Mouse (Mus musculus): ENCODE measurements around the gene Wfdc13. TPM values are rescaled to one million over a fixed set of nuclear protein-coding genes. Genes with fewer than 3 reads are reported as not detected.

Gene Wfdc13
- polyA plus RNA-seq, 1 experiment from 2014 or later = not detected

- Histone ChIP-seq H3K36me3 (ENCODE audit: insufficient read depth) (no peaks in the 10 kb centered on the region), H3K4me1 (ENCODE audit: insufficient read depth) (no peaks in the 10 kb centered on the region), H3K4me2 (no peak overlapping the region), H3K27ac (ENCODE audit: low read depth) (no peak overlapping the region), H3K27me3 (ENCODE audit: insufficient read depth, low read length) (no peaks in the 10 kb centered on the region), H3K9me3 (ENCODE audit: low read depth, low read length) (no peaks in the 10 kb centered on the region), H3K9ac (no peak overlapping the region), H3K4me3 (ENCODE audit: low read depth, low read length) (no peak overlapping the region)
- no peak for ATAC-seq (ENCODE audit: insufficient read depth)
- no peak for DNase-seq
- TF ChIP-seq CTCF (IDR thresholded peaks at IDR 0.05; ENCODE audit: low read depth) = no peak
- 84% methylated on average over 7 of the region's 7 CpGs for WGBS
Observed at GRCm38 (mm10) chr2:164664851-164665250, 20.1 kb upstream of the Wfdc13 start.

DNA sequence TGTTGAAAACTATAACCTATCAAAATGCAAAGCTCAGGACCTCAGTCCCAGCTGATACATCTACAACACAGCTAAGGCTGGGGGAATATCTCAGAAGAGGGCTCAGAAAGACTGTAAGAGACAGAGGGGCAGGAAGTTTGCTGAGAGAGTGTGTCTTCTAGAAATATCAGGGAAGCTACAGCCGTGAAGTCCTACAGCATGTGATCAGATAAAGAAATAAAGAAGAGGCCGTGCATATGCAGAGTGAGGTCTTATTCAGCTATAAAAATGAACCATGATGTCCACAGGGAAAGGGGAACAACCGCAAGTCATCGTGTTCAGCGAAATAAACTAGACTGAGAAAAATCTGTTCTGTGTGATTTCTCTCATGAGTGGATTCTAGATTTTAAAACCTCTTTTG lies 14.6 kb upstream of the Wfdc13 start:
- Histone ChIP-seq H3K4me1 (ENCODE audit: insufficient read depth) (no peaks in the 10 kb centered on the region), H3K9me3 (ENCODE audit: low read depth, low read length) (no peaks in the 10 kb centered on the region), H3K27me3 (ENCODE audit: insufficient read depth, low read length) (no peaks in the 10 kb centered on the region), H3K9ac (no peak overlapping the region), H3K4me2 (no peak overlapping the region), H3K36me3 (ENCODE audit: insufficient read depth) (no peaks in the 10 kb centered on the region), H3K27ac (ENCODE audit: low read depth) (no peak overlapping the region), H3K4me3 (ENCODE audit: low read depth, low read length) (no peak overlapping the region)
- no peak for TF ChIP-seq CTCF (IDR thresholded peaks at IDR 0.05; ENCODE audit: low read depth)
- 77% methylated on average over 5 of the region's 5 CpGs for WGBS
- no peak for DNase-seq
- ATAC-seq (ENCODE audit: insufficient read depth) = no peak

GRCm38 (mm10) chr2:164670938-164671337 lies 14.0 kb upstream of the Wfdc13 start:
- Histone ChIP-seq H3K4me1 (ENCODE audit: insufficient read depth) (no peaks in the 10 kb centered on the region), H3K9me3 (ENCODE audit: low read depth, low read length) (no peaks in the 10 kb centered on the region), H3K36me3 (ENCODE audit: insufficient read depth) (no peaks in the 10 kb centered on the region), H3K4me2 (no peak overlapping the region), H3K4me3 (ENCODE audit: low read depth, low read length) (no peak overlapping the region), H3K27ac (ENCODE audit: low read depth) (no peak overlapping the region), H3K9ac (no peak overlapping the region), H3K27me3 (ENCODE audit: insufficient read depth, low read length) (no peaks in the 10 kb centered on the region)
- TF ChIP-seq CTCF (IDR thresholded peaks at IDR 0.05; ENCODE audit: low read depth) = no peak
- 33% methylated on average over 1 of the region's 1 CpGs for WGBS
- no peak for ATAC-seq (ENCODE audit: insufficient read depth)
- DNase-seq = no peak

- no peak within 1 kb of the TSS for H3K4me2 ChIP-seq
- WGBS = 70% methylated on average over 7 of the region's 7 CpGs
- ATAC-seq (ENCODE audit: insufficient read depth) = no peak
- no peak for TF ChIP-seq CTCF (IDR thresholded peaks at IDR 0.05; ENCODE audit: low read depth)
- no peaks in the 10 kb centered on the region for H3K27me3 ChIP-seq (ENCODE audit: insufficient read depth, low read length)
- H3K4me3 ChIP-seq (ENCODE audit: low read depth, low read length) = no peak within 1 kb of the TSS
- no peaks in the 10 kb centered on the region for H3K36me3 ChIP-seq (ENCODE audit: insufficient read depth)
- H3K9ac ChIP-seq = no peak within 1 kb of the TSS
- peaks cover 5% of the 10 kb centered on the region; the same call in 1 of the 2 replicates for H3K4me1 ChIP-seq (ENCODE audit: insufficient read depth)
- no peak for DNase-seq
- H3K9me3 ChIP-seq (ENCODE audit: low read depth, low read length) = no peaks in the 10 kb centered on the region
- no peak within 1 kb of the TSS for H3K27ac ChIP-seq (ENCODE audit: low read depth)
Observed at GRCm38 (mm10) chr2:164673987-164674386, 10.9 kb upstream of the Wfdc13 start, which contains the start of gene Wfdc11. Gene Wfdc11, minus strand, starts transcription at chr2:164674087.

GRCm38 (mm10) chr2:164676103-164676502 lies 8.8 kb upstream of the Wfdc13 start:
- Histone ChIP-seq H3K27ac (ENCODE audit: low read depth) (no peak overlapping the region), H3K36me3 (ENCODE audit: insufficient read depth) (no peaks in the 10 kb centered on the region), H3K4me3 (ENCODE audit: low read depth, low read length) (no peak overlapping the region), H3K9ac (no peak overlapping the region), H3K4me1 (ENCODE audit: insufficient read depth) (peaks cover 5% of the 10 kb centered on the region; the same call in 1 of the 2 replicates), H3K27me3 (ENCODE audit: insufficient read depth, low read length) (no peaks in the 10 kb centered on the region), H3K4me2 (no peak overlapping the region), H3K9me3 (ENCODE audit: low read depth, low read length) (no peaks in the 10 kb centered on the region)
- WGBS = 79% methylated on average over 7 of the region's 7 CpGs
- DNase-seq (no peak), ATAC-seq (ENCODE audit: insufficient read depth) (no peak)
- TF ChIP-seq CTCF (IDR thresholded peaks at IDR 0.05; ENCODE audit: low read depth) = peak; percentile 25; the same call in 1 of the 2 replicates

DNA sequence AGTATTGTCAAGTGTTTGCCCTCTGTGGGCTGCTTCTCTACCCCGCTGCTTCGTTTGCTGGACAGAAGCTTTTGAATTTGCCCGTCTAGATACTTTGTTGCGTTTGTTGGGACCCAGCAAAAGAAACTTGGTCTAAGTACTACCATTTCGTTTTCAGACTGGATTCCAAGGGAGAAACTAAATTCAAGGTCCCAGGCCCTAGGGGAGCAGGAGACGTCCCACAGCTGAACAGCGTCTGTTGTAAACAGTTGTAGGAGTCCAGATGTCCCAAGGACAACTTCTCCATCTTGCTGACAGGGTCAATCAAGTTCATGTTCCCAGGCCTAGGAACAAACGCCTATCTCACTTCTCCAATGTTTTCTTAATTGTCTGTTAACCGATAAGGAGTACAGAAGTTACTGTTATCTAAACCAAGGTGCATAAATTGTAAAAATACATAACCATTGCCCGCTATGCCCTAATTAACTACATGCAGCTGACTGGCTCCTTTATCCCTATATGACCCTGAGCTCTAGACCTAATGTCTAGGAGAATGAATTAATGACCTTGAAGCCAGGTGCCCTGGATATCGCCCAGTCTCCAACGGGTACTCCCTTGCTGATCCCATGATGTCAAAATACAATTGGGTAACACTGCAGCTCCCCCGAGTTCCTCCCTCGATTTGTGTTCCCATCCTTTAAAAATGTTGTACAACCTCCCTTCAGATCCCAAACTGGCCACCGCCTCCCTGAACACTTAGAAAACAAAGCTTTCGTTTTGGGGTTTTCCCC lies 7.8 kb upstream of the Wfdc13 start:
- no peak for TF ChIP-seq CTCF (IDR thresholded peaks at IDR 0.05; ENCODE audit: low read depth)
- Histone ChIP-seq H3K4me2 (no peak overlapping the region), H3K4me3 (ENCODE audit: low read depth, low read length) (no peak overlapping the region), H3K27me3 (ENCODE audit: insufficient read depth, low read length) (no peaks in the 10 kb centered on the region), H3K9me3 (ENCODE audit: low read depth, low read length) (no peaks in the 10 kb centered on the region), H3K4me1 (ENCODE audit: insufficient read depth) (peaks cover 5% of the 10 kb centered on the region; the same call in 1 of the 2 replicates), H3K36me3 (ENCODE audit: insufficient read depth) (no peaks in the 10 kb centered on the region), H3K27ac (ENCODE audit: low read depth) (no peak overlapping the region), H3K9ac (no peak overlapping the region)
- ATAC-seq (ENCODE audit: insufficient read depth) (no peak), DNase-seq (no peak)
- WGBS = 63% methylated on average over 16 of the region's 16 CpGs

- WGBS = 18% methylated on average over 19 of the region's 19 CpGs
- Histone ChIP-seq H3K4me3 (ENCODE audit: low read depth, low read length) (peak overlapping the region; percentile 23), H3K4me2 (peak overlapping the region; percentile 55), H3K9me3 (ENCODE audit: low read depth, low read length) (no peaks in the 10 kb centered on the region), H3K36me3 (ENCODE audit: insufficient read depth) (no peaks in the 10 kb centered on the region), H3K9ac (no peak overlapping the region), H3K27me3 (ENCODE audit: insufficient read depth, low read length) (no peaks in the 10 kb centered on the region), H3K4me1 (ENCODE audit: insufficient read depth) (peaks cover 5% of the 10 kb centered on the region; the same call in 1 of the 2 replicates), H3K27ac (ENCODE audit: low read depth) (no peak overlapping the region)
- DNase-seq (peak; percentile 82), ATAC-seq (ENCODE audit: insufficient read depth) (peak; percentile 79; the same call in 1 of the 2 replicates)
- peak; percentile 86 for TF ChIP-seq CTCF (IDR thresholded peaks at IDR 0.05; ENCODE audit: low read depth)
Observed at GRCm38 (mm10) chr2:164678848-164679625, 5.9 kb upstream of the Wfdc13 start.

All from lung, embryonic 14.5 days (tissue).